Mouse (Mus musculus): ENCODE measurements at regions not wholly inside any gene's neighbourhood (a gene's known extent, or its start where the extent isn't known, plus 50 kb on each side); places are given as distances from the start of the nearest gene placed in this dataset.
A peak's percentile ranks its signal among the peaks of the same experiment; 100 is the strongest.
"Not testable (repeated sequence)": the region's sequence is repeated elsewhere in the genome, so short reads cannot be mapped to it uniquely, and the experiment has no call there.

DNA sequence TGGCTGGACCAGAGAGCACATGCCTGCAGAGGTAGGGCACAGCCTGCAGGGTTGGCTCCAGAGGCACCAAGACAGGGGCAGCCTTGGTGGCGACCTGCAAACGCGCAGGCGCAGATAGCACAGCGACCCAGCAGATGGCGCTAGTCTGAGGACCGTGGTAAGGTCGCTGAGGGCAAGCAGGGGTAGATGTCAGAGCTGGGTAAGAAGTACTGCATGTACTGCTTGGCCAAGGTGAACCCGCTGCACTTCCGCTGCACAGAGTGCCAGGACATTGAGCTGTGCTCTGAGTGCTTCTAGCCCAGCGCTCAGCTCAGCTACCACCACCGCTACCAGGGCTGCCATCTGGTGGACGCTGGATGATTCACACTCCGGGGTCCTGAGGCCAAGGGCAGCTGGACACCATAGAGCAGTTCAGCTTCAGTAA, 68.3 kb downstream of the Hsp90b1 start:
- H3K9ac ChIP-seq (ENCODE audit: low read depth, low read length); H3K9me3 ChIP-seq (replicated peaks; ENCODE audit: control insufficient read depth, low read length); H3K4me1 ChIP-seq (ENCODE audit: control insufficient read depth, low read depth, low read length); H3K27ac ChIP-seq (ENCODE audit: low read length); H3K36me3 ChIP-seq (ENCODE audit: control insufficient read depth, insufficient read depth); H3K27me3 ChIP-seq (ENCODE audit: control insufficient read depth, insufficient read depth, low read depth, low read length): not testable (repeated sequence)
- Histone ChIP-seq H3K4me2 (ENCODE audit: low read depth, low read length) (peak overlapping the region; percentile 49), H3K4me3 (ENCODE audit: low read depth, low read length) (peak overlapping the region; percentile 8; the same call in 1 of the 2 replicates)
- peak; percentile 50 for ATAC-seq (ENCODE audit: low read depth)
- 3% methylated on average over 14 of the region's 14 CpGs for WGBS (ENCODE audit: insufficient replicate concordance)

DNA sequence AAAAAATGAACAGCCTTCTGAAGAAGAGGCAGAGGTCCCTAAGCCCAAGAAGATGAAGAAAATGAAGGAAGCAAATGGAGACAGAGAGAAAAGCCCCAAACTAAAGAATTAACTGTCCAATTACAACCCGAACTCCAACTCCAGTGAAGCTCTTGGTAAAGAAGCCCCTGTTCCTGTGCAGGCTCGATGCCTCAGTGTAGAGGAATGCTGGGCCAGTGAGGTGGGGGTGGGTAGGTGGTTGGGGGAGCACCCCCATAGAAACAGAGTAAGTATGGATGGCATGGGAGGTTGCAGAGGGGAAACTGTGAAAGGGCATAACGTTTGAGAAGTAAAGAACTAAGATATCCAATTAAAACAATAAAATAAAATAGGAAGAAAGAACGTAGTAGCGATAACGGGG, 68.8 kb downstream of the Hsp90b1 start:
- not testable (repeated sequence) for ATAC-seq (ENCODE audit: low read depth); H3K36me3 ChIP-seq (ENCODE audit: control insufficient read depth, insufficient read depth); H3K9ac ChIP-seq (ENCODE audit: low read depth, low read length); H3K27me3 ChIP-seq (ENCODE audit: control insufficient read depth, insufficient read depth, low read depth, low read length); H3K27ac ChIP-seq (ENCODE audit: low read length); H3K4me1 ChIP-seq (ENCODE audit: control insufficient read depth, low read depth, low read length); H3K9me3 ChIP-seq (replicated peaks; ENCODE audit: control insufficient read depth, low read length)
- Histone ChIP-seq H3K4me3 (ENCODE audit: low read depth, low read length) (peak overlapping the region; percentile 8; the same call in 1 of the 2 replicates), H3K4me2 (ENCODE audit: low read depth, low read length) (peak overlapping the region; percentile 49; the same call in 1 of the 2 replicates)
- 19% methylated on average over 6 of the region's 6 CpGs for WGBS (ENCODE audit: insufficient replicate concordance)

DNA sequence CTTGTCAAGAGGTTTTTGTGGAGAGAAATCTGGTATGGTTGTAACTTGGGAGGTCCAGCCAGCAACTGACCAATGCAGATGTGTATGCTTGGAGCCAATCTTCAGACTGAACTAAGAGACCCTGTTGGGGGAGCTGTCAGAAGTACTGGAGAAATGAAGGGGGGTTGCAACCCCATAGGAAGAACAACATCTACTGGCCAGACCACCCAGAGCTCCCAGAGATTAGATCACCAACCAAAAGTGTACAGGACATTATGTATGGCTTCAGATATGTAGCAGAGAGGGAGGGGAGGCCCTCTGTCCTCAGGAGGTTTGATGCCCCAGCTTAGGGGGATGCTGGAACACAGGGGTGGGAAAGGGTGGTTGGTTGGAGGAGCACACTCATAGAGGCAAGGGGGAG, 78.6 kb downstream of the Hsp90b1 start:
- H3K27ac ChIP-seq (ENCODE audit: low read length) = not testable (repeated sequence)

DNA sequence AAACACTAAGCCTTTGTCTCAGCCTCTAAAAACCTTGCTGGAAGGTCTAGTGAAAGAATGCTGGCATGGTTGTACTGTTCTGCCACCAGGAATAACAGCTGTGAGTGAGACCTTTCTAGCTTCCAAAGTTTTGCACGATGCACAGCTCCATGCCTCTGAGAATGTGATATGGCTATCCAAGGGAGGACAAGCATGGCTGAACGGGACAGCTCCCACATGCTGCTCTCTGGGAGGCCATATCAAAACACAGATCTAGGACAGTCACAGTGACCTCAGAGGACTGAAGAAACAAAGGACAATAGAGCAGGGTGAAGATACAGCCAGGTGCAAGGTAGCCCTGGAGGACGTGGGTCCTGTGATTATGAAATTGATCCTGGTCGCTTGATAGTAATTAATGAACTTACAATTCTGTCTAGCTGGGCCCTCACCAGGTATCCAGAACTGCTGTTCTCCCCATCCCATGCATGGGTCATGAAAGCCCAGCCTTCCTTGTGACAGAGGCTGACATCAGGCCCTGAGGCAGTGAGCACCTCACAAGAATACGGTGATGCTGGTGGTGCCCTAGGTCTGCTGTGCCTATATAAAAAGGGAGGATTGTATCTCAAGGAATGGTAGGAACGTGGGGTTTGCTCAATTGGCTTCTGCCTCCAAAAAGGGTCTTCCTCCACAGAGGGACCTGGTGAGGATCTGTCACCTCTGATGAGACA, 87.2 kb downstream of the Hsp90b1 start:
- not testable (repeated sequence) for H3K27ac ChIP-seq (ENCODE audit: low read length); H3K4me3 ChIP-seq (ENCODE audit: low read depth, low read length); H3K27me3 ChIP-seq (ENCODE audit: control insufficient read depth, insufficient read depth, low read depth, low read length); H3K36me3 ChIP-seq (ENCODE audit: control insufficient read depth, insufficient read depth); H3K9ac ChIP-seq (ENCODE audit: low read depth, low read length); H3K4me2 ChIP-seq (ENCODE audit: low read depth, low read length); H3K4me1 ChIP-seq (ENCODE audit: control insufficient read depth, low read depth, low read length); ATAC-seq (ENCODE audit: low read depth); H3K9me3 ChIP-seq (replicated peaks; ENCODE audit: control insufficient read depth, low read length)
- WGBS (ENCODE audit: insufficient replicate concordance) = 63% methylated on average over 6 of the region's 6 CpGs

More for the DNA sequence above, 78.6 kb downstream of the Hsp90b1 start:
- not testable (repeated sequence) for H3K4me3 ChIP-seq (ENCODE audit: low read depth, low read length); H3K4me2 ChIP-seq (ENCODE audit: low read depth, low read length); H3K9me3 ChIP-seq (replicated peaks; ENCODE audit: control insufficient read depth, low read length); H3K27me3 ChIP-seq (ENCODE audit: control insufficient read depth, insufficient read depth, low read depth, low read length); H3K4me1 ChIP-seq (ENCODE audit: control insufficient read depth, low read depth, low read length); ATAC-seq (ENCODE audit: low read depth); H3K9ac ChIP-seq (ENCODE audit: low read depth, low read length); H3K36me3 ChIP-seq (ENCODE audit: control insufficient read depth, insufficient read depth)

DNA sequence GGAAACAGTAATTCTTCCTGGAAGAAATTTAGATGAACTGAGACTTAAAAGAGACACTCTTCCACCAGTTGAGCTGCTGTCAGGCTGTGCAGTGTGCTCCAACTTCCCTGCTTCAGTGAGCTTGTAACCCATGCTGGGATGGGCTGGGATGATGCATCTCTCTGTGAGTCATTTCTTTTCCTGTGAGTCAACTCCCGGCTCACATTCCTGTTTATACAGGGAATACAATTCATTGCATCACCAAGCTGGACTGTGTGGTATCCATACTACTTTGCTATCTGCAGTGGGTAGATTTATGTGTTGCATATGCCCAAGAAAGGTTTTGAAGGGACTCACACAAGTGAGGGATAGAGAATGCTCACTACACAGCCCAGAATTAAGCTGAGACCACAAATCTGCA, 93.0 kb downstream of the Hsp90b1 start:
- H3K27me3 ChIP-seq (ENCODE audit: control insufficient read depth, insufficient read depth, low read depth, low read length); H3K4me2 ChIP-seq (ENCODE audit: low read depth, low read length); H3K36me3 ChIP-seq (ENCODE audit: control insufficient read depth, insufficient read depth); H3K9ac ChIP-seq (ENCODE audit: low read depth, low read length); H3K9me3 ChIP-seq (replicated peaks; ENCODE audit: control insufficient read depth, low read length); H3K27ac ChIP-seq (ENCODE audit: low read length); ATAC-seq (ENCODE audit: low read depth); H3K4me1 ChIP-seq (ENCODE audit: control insufficient read depth, low read depth, low read length); H3K4me3 ChIP-seq (ENCODE audit: low read depth, low read length): not testable (repeated sequence)
- 24% methylated on average over 1 of the region's 1 CpGs for WGBS (ENCODE audit: insufficient replicate concordance)

DNA sequence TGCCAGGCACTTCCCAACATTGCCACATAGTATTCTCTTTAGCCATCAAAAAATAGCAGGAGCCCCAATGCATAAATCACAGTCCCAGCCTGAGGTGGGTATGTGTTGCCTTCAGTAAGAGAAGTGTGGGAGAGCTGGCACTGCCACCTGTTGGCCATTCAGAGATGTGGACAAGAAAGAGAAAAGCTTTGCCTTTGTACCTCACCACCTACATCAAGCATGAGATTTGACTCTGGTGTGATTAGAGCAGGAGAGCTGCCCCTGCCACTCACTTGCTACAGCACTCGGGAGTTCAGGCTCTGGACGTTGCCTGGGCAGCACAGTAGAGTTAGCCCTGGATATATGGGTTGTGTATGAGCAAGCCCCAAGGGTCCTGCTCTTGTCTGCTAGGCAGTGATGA, 95.3 kb downstream of the Hsp90b1 start:
- H3K4me2 ChIP-seq (ENCODE audit: low read depth, low read length); H3K9ac ChIP-seq (ENCODE audit: low read depth, low read length); H3K4me1 ChIP-seq (ENCODE audit: control insufficient read depth, low read depth, low read length); H3K36me3 ChIP-seq (ENCODE audit: control insufficient read depth, insufficient read depth); H3K27ac ChIP-seq (ENCODE audit: low read length); H3K4me3 ChIP-seq (ENCODE audit: low read depth, low read length); H3K9me3 ChIP-seq (replicated peaks; ENCODE audit: control insufficient read depth, low read length); H3K27me3 ChIP-seq (ENCODE audit: control insufficient read depth, insufficient read depth, low read depth, low read length); ATAC-seq (ENCODE audit: low read depth): not testable (repeated sequence)
- 55% methylated on average over 2 of the region's 2 CpGs for WGBS (ENCODE audit: insufficient replicate concordance)

DNA sequence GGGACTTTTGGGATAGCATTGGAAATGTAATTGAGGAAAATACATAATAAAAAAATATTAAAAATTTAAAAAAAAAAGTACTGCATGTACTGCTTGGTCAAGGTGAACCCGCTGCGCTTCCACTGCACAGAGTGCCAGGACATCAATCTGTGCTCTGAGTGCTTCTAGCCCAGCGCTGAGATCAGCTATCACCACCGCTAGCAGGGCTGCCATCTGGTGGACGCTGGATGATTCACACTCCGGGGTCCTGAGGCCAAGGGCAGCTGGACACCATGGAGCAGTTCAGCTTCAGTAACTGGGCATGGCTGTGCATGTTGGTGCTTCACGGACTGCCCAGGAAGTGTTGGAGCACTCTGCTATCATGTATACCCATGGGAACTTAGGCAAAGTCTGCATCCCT, 102.1 kb upstream of the Syn3 start:
- not testable (repeated sequence) for H3K27me3 ChIP-seq (ENCODE audit: control insufficient read depth, insufficient read depth, low read depth, low read length); H3K4me3 ChIP-seq (ENCODE audit: low read depth, low read length); ATAC-seq (ENCODE audit: low read depth); H3K27ac ChIP-seq (ENCODE audit: low read length); H3K9ac ChIP-seq (ENCODE audit: low read depth, low read length); H3K4me2 ChIP-seq (ENCODE audit: low read depth, low read length); H3K4me1 ChIP-seq (ENCODE audit: control insufficient read depth, low read depth, low read length); H3K36me3 ChIP-seq (ENCODE audit: control insufficient read depth, insufficient read depth); H3K9me3 ChIP-seq (replicated peaks; ENCODE audit: control insufficient read depth, low read length)
- 36% methylated on average over 7 of the region's 7 CpGs for WGBS (ENCODE audit: insufficient replicate concordance)

DNA sequence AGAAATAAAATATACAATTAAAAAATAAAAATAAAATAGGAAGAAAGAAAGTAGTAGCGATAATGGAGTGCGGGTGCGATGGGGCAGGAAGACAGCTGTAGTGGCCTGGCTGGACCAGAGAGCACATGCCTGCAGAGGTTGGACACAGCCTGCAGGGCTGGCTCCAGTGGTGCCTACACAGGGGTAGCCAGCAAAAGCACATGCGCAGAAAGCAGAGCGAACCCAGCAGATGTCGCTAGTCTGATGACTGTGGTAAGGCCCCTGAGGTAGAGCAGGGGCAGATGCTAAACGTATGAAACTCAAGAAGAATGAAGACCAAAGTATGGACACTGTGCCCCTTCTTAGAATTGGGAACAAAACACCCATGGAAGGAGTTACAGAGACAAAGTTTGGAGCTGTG, 101.3 kb upstream of the Syn3 start:
- not testable (repeated sequence) for H3K27me3 ChIP-seq (ENCODE audit: control insufficient read depth, insufficient read depth, low read depth, low read length); H3K4me2 ChIP-seq (ENCODE audit: low read depth, low read length); H3K36me3 ChIP-seq (ENCODE audit: control insufficient read depth, insufficient read depth); H3K27ac ChIP-seq (ENCODE audit: low read length); ATAC-seq (ENCODE audit: low read depth); H3K9ac ChIP-seq (ENCODE audit: low read depth, low read length); H3K4me1 ChIP-seq (ENCODE audit: control insufficient read depth, low read depth, low read length); H3K9me3 ChIP-seq (replicated peaks; ENCODE audit: control insufficient read depth, low read length); H3K4me3 ChIP-seq (ENCODE audit: low read depth, low read length)
- WGBS (ENCODE audit: insufficient replicate concordance) = 81% methylated on average over 7 of the region's 7 CpGs

DNA sequence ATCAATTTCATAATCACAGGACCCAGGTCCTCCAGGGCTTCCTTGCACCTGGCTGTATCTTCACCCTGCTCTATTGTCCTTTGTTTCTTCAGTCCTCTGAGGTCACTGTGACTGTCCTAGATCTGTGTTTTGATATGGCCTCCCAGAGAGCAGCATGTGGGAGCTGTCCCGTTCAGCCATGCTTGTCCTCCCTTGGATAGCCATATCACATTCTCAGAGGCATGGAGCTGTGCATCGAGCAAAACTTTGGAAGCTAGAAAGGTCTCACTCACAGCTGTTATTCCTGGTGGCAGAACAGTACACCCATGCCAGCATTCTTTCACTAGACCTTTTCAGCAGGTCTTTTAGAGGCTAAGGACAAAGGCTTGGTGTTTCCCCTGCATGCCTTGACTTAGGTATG, 91.5 kb upstream of the Syn3 start:
- 41% methylated on average over 2 of the region's 2 CpGs for WGBS (ENCODE audit: insufficient replicate concordance)
- ATAC-seq (ENCODE audit: low read depth); H3K27me3 ChIP-seq (ENCODE audit: control insufficient read depth, insufficient read depth, low read depth, low read length): not testable (repeated sequence)

More for the DNA sequence above, 91.5 kb upstream of the Syn3 start:
- not testable (repeated sequence) for H3K27ac ChIP-seq (ENCODE audit: low read length); H3K36me3 ChIP-seq (ENCODE audit: control insufficient read depth, insufficient read depth); H3K9me3 ChIP-seq (replicated peaks; ENCODE audit: control insufficient read depth, low read length); H3K4me1 ChIP-seq (ENCODE audit: control insufficient read depth, low read depth, low read length); H3K4me2 ChIP-seq (ENCODE audit: low read depth, low read length); H3K4me3 ChIP-seq (ENCODE audit: low read depth, low read length); H3K9ac ChIP-seq (ENCODE audit: low read depth, low read length)

Data from liver, embryonic 16.5 days (tissue).